Mouse (Mus musculus): Measurements from ENCODE around the gene Retreg2. TPM values are rescaled to one million over a fixed set of nuclear protein-coding genes. Genes with fewer than 3 reads are reported as not detected.

Gene Retreg2
- 86.1 TPM for polyA plus RNA-seq (2017; shearing (Covaris generic))

DNA sequence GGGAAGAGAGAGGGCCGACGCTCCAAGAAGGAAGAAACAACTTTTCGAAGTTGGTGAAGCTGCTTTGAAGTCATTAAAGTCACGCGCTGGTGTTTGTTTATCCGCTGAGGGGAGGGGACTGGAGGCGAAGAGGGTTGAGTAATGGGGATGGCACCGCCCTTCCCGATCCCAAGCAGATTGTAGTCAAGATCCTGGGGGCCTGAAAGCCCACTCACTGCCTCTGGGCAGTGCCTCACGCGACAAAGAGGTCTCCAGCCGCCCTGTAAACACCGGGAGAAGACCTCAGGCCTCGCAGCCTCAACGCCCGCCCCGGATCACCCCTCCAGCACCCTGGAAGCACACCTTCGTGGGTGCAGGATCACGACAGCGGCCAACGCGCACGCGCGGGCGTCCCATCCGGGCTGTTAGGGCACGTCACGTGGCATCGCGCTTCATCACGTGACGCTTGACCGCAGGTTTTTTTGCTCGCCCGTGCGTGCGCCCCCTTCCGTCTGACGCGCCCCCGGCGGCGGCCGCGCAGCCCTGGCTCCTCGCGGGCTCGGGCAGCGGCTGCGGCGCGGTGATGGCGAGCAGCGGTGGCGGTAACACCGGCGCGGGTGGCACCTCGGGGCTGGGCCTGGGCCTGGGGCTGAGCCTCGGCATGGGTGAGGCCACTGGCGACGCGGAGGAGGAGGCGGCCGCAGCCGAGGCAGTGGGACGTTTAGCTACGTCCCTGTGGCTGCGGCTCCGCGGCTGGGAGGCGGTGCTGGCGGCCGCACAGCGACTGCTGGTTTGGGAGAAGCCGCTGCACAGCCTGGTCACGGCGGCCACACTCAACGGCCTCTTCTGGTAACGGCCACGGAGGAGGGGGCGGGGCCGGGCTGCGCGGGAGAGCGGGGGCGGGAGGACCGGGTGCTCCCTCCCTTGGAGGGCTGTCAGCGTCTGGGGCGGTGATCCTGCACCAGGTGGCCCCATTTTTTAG lies at the start of gene Retreg2, which contains the start of gene Cnppd1:
Gene Retreg2, plus strand, starts transcription at position 478 of the 961 bp plus-strand sequence.
Gene Cnppd1, minus strand, starts transcription at position 411 of the 961 bp plus-strand sequence.

DNA sequence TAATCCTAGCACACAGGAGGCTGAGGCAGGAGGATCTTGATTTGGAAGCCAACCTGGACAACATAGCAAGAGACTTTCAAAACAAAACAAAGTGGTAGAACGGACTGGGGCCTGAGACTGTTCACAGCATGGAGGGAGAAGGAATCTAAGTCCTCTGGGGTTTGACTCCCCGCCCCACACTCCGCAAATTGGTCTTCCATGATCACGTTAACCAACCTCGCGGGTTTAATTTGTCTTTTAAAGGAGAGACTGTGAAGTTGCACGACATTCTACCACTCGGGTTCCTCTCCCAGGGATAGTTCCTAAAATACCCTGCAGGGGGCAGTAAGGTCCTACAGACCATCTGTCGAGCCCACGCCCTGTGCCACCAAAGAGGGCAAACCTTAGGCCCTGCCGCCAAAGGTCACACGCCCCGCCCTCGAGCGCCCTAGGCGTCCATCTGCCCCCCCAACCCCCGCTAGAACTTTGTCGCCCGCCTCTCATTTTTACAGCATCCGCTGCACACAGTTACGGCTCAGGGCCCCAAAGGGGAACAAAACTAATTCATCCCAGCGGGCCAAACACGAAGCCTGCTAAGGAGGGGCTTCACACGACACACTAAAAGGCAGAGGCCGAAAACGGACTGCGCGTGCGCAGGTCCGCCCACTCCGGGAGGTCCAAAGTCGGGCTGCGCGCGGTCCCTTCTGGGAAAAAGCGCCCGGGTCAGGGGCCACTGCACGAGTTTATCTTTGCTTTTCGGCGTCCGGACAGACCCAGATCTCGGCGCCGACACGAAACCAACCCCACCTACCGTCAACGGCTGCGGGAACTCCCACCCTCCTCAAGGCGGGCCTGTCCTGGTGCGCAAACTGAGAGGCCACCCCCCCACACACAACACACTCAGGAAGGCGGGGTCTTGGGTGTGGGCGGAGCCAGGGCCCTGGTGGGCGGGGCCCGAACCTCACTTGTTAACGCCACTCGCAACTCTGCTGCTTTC lies 17.9 kb upstream of the Retreg2 start, which contains the start of gene Nhej1:
Gene Nhej1, minus strand, starts transcription at position 855 of the 976 bp plus-strand sequence.

DNA sequence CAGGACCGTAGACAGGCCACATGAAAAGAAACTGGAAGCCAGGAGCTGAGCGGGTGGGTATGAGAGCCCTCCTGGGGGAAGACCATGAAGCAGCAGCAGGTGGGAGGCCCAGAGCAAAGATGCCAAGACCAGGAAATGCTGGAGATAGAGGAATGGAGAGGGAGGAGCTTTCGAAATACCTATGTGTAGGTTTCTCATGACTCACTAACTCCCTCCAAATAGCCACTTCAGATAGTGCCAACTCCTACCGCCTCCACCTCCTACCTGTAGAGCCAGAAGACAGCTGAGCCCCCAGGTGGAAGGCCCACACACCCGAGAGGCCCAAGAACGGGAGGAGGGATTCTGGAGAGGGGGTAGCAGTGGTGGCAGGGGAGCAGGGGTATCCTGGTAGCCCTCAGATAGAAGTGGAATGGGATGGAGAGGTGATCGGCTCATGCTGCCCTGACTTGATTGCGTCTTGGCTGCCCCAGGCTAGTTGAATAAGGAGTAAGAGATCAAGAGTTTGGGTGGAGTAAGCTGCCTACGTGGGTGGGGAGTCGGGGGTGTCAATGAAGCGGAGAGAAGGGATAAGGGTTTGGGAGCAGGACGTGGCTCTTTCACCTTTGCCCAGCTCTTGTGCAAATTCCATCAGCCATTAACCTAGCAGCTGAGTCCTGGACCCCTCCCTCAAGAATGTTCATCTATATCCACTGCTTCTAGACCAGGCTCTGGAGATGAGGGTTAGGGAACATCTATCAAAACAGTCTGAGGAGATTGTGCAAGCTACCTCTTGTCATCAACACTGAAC lies 9.0 kb upstream of the Retreg2 start, which contains the start of gene Slc23a3:
Gene Slc23a3, minus strand, starts transcription at position 470 of the 787 bp plus-strand sequence.

DNA sequence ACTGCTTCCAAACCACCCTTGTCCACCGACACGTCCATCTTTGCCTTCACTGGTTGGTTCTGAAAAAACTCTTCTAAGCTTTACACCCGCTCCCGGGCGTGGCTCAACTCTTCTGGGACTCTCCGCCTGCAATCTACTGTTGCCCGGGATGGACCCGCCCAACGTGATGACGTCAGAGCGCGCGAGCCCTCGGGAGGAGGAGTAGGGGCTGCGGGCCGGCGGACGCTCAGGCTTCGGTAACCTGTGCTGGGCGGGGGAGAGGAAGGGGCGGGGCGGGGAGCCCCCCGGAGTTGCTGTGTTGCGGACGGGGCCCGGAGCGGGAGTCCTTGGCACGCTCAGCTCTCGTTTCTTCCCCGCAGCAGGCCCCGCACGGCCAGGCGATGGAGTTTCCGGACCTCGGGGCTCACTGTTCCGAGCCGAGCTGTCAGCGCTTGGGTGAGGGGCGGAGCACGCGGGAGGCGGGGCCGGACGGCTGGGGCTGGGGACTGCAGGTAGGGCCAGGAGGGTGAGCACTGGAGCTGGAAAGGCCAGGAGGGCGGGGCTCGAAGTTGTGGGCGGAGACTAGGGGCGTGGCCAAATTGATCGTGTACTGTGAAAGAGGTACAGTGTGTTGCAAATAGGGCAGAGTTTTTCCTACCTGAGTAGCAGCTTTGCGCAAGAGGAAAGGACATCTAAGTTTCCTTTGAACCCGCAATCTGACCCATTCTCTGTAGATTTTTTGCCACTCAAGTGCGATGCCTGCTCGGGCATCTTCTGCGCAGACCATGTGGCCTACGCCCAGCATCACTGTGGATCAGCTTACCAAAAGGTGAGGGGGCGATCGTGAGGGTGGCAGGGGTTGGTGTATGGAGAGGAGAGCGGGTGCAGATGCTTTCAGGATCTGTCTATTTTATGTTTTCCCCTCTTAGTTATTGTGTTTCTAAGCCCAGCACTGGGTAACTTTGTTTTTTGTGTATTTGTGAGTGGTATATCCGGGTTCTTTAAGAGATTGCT lies 26.2 kb downstream of the Retreg2 start, which contains the start of gene Zfand2b:
Gene Zfand2b, plus strand, starts transcription at position 175 of the 993 bp plus-strand sequence.

DNA sequence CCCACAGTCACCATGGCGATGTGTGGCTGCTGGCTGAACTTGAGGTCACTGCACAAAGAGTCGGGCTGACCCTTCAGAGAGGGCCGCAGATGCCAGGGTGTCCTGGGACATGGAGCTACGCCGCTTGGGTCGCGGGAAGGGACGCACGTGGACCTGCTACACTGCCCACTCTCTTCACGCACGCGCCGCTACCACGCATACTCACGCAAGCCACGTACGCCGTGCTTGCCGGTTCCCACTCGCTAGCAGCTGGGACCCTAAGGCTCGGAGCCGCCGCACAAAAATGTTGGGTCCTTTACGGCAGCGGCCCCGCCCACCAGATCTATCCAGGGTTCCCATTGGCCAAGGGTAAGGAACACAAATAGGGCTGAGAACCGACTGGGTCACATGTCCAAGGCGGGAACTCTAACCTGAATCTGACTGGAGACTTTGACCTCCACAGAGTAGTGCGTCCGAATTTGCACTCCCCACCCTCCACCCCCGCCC lies 37.6 kb downstream of the Retreg2 start, which contains the start of gene Abcb6:
Gene Abcb6, minus strand, starts transcription at position 288 of the 486 bp plus-strand sequence.

DNA sequence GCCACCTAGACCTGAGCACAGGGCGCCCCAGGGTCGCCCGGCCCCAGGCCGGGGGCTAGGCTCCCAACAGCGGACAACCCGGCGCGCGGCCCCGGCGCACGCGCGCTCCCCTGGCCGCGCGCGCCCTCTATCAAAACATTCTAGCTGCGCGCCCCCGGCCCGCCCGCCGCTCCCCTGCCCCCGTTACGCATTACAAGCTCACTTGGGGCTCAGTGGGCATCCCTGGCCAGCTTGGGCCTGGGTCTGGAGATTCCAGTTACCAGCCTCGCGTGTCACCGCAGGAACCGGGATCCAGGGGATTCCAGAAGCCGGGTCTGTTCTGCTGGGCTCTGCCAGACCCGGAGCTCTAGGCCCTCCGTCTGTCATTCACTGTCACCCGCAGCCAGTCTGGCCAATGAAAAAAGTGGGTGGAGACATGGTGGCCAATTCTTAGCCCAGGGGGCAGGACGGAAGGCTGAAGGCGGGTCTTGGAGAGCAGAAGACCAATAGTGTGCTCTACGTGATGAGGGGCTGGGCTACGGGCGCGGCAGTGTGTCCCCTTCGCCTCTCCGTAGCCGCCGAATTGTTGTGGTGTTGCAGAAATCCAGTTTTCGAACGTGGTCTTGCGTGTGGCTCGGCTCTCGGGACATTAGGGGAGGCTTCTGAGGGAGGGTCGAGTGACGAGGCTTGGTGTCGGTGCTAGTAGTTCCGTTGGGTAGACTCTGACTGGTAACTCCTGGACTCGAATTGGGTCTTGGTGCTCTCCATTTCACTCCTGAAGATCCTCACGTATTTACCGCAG lies 49.2 kb downstream of the Retreg2 start, which contains the start of the genes Ankzf1 and Atg9a:
Gene Ankzf1, plus strand, starts transcription at position 530 of the 781 bp plus-strand sequence.
Gene Atg9a, minus strand, starts transcription at position 575 of the 781 bp plus-strand sequence.

Other genes with a start within 250 kb of the Retreg2 start
- not detected for gene Cryba2, start 249.6 kb upstream of the Retreg2 start, polyA plus RNA-seq (2017; shearing (Covaris generic))
- gene Cfap65, start 207.2 kb upstream of the Retreg2 start, polyA plus RNA-seq (2017; shearing (Covaris generic)): not detected
- gene Ihh, start 191.1 kb upstream of the Retreg2 start, polyA plus RNA-seq (2017; shearing (Covaris generic)): 0.15 TPM
- 6.5 TPM for gene Nhej1, start 17.6 kb upstream of the Retreg2 start, polyA plus RNA-seq (2017; shearing (Covaris generic))
- 0.30 TPM for gene Slc23a3, start 8.9 kb upstream of the Retreg2 start, polyA plus RNA-seq (2017; shearing (Covaris generic))
- 159 TPM for gene Cnppd1, start 67 bp upstream of the Retreg2 start, polyA plus RNA-seq (2017; shearing (Covaris generic))
- gene Zfand2b, start 25.9 kb downstream of the Retreg2 start, polyA plus RNA-seq (2017; shearing (Covaris generic)): 76.0 TPM
- 3.3 TPM for gene Abcb6, start 37.6 kb downstream of the Retreg2 start, polyA plus RNA-seq (2017; shearing (Covaris generic))
- 19.0 TPM for gene Ankzf1, start 49.4 kb downstream of the Retreg2 start, polyA plus RNA-seq (2017; shearing (Covaris generic))
- 17.3 TPM for gene Atg9a, start 49.4 kb downstream of the Retreg2 start, polyA plus RNA-seq (2017; shearing (Covaris generic))
- 7.4 TPM for gene Glb1l, start 68.0 kb downstream of the Retreg2 start, polyA plus RNA-seq (2017; shearing (Covaris generic))
- 59.4 TPM for gene Stk16, start 68.1 kb downstream of the Retreg2 start, polyA plus RNA-seq (2017; shearing (Covaris generic))
- 208 TPM for gene Tuba4a, start 77.1 kb downstream of the Retreg2 start, polyA plus RNA-seq (2017; shearing (Covaris generic))
- gene A630095N17Rik, start 89.3 kb downstream of the Retreg2 start, polyA plus RNA-seq (2017; shearing (Covaris generic)): not detected
- 109 TPM for gene Dnajb2, start 93.6 kb downstream of the Retreg2 start, polyA plus RNA-seq (2017; shearing (Covaris generic))
- 0.13 TPM for gene Ptprn, start 121.7 kb downstream of the Retreg2 start, polyA plus RNA-seq (2017; shearing (Covaris generic))
- gene Resp18, start 135.6 kb downstream of the Retreg2 start, polyA plus RNA-seq (2017; shearing (Covaris generic)): not detected
- 42.9 TPM for gene Dnpep, start 175.2 kb downstream of the Retreg2 start, polyA plus RNA-seq (2017; shearing (Covaris generic))
- not detected for gene Des, start 217.6 kb downstream of the Retreg2 start, polyA plus RNA-seq (2017; shearing (Covaris generic))
- gene Speg, start 232.5 kb downstream of the Retreg2 start, polyA plus RNA-seq (2017; shearing (Covaris generic)): 0.59 TPM